Mouse (Mus musculus): ENCODE data around the gene Acsf2. TPM values are rescaled to one million over a fixed set of nuclear protein-coding genes. Genes with fewer than 3 reads are reported as not detected.
A peak's percentile ranks its signal among the peaks of the same experiment; 100 is the strongest.

The Acsf2 gene
- total RNA-seq (2012; rRNA removed) (4.9 and 7.5 TPM in 2 replicates), total RNA-seq (2014; rRNA removed) (4.1 and 4.5 TPM in 2 replicates), polyA plus RNA-seq (2012; ENCODE audit: insufficient read length, low read depth) (24.1 and 25.7 TPM in 2 replicates)

- H3K27ac ChIP-seq (ENCODE audit: insufficient read depth, low read depth) = no peak within 1 kb of the TSS
- H3K4me3 ChIP-seq (replicated peaks in 1 of 3; ENCODE audit: low read depth in 2 of 3, low read length in 2 of 3, poor library complexity in 1 of 3) = peak within 1 kb of the TSS; percentile 60 to 63 (median 60)
- peak within 1 kb of the TSS; percentile 90 for H3K4me2 ChIP-seq (ENCODE audit: insufficient read depth, low read depth, poor library complexity, severe bottlenecking)
- H3K4me1 ChIP-seq (ENCODE audit: control insufficient read depth in 1 of 2, insufficient read depth in 2 of 2) = peaks cover 9 to 36% of the 10 kb centered on the region in 2 experiments
- H3K9me3 ChIP-seq (replicated peaks; ENCODE audit: low read length) = no peaks in the 10 kb centered on the region
- H3K9ac ChIP-seq (ENCODE audit: insufficient read depth, low read depth) = peak within 1 kb of the TSS; percentile 59
- no peaks in the 10 kb centered on the region for H3K79me2 ChIP-seq (replicated peaks; ENCODE audit: control insufficient read depth, extremely low read depth, insufficient read depth, poor library complexity, severe bottlenecking)
- peak; percentile 88 for DNase-seq (ENCODE audit: extremely low read depth)
- dilution Hi-C loops (cut with MboI; ENCODE audit: extremely low pct_ligation_motif_present, extremely low pct_unique_long_range_greater_than_20kb, low sequenced_read_pairs) = no loop called here
- H3K36me3 ChIP-seq (replicated peaks in 1 of 2; ENCODE audit: control insufficient read depth in 1 of 2, insufficient read depth in 1 of 2, low read length in 1 of 2) = peaks cover 0 to 18% of the 10 kb centered on the region in 2 experiments
- H3K27me3 ChIP-seq (replicated peaks) = no peaks in the 10 kb centered on the region
- in situ Hi-C loops (cut with MboI; ENCODE audit: low pct_ligation_motif_present, low pct_unique_long_range_greater_than_20kb, low sequenced_read_pairs) = no loop called here
- TF ChIP-seq POLR2AphosphoS2 (IDR thresholded peaks at IDR 0.05; ENCODE audit: low read depth, low read length) = no peak
- peak; percentile 48; the same call in 1 of the 2 replicates for TF ChIP-seq ETS1 (conservative IDR thresholded peaks at IDR 0.05; ENCODE audit: low read depth, low read length)
- no peak for TF ChIP-seq RAD21 (IDR thresholded peaks at IDR 0.05; ENCODE audit: low read depth, low read length)
- TF ChIP-seq EP300 (IDR thresholded peaks at IDR 0.05; ENCODE audit: low read length) = 0 out of 2 replicates have a peak, but pooled peaks have one; percentile 15
- peak; percentile 95 for TF ChIP-seq MAX (IDR thresholded peaks at IDR 0.05; ENCODE audit: low read length)
- TF ChIP-seq USF2 (conservative IDR thresholded peaks at IDR 0.05; ENCODE audit: low read depth, low read length) = peak; percentile 86
- TF ChIP-seq IRF4 (IDR thresholded peaks at IDR 0.05; ENCODE audit: low read depth, low read length) = peak; percentile 39; the same call in 1 of the 2 replicates
- no peak for TF ChIP-seq JUND (conservative IDR thresholded peaks at IDR 0.05; ENCODE audit: low read depth, low read length)
- no peak for TF ChIP-seq SIN3A (IDR thresholded peaks at IDR 0.05; ENCODE audit: low read length)
- TF ChIP-seq POLR2A (IDR thresholded peaks at IDR 0.05; ENCODE audit: low read depth, low read length) = peak; percentile 72
- peak; percentile 36; the same call in 1 of the 2 replicates for TF ChIP-seq NELFE (IDR thresholded peaks at IDR 0.05; ENCODE audit: low read depth, low read length)
- TF ChIP-seq RCOR1 (conservative IDR thresholded peaks at IDR 0.05; ENCODE audit: low read depth, low read length) = peak; percentile 81
- no peak for TF ChIP-seq ZNF384 (IDR thresholded peaks at IDR 0.05; ENCODE audit: low read depth, low read length)
- no peak for TF ChIP-seq SMC3 (IDR thresholded peaks at IDR 0.05; ENCODE audit: low read depth, low read length)
- TF ChIP-seq ZC3H11A (IDR thresholded peaks at IDR 0.05; ENCODE audit: low read depth, low read length) = no peak
- peak; percentile 66 for TF ChIP-seq ELF1 (IDR thresholded peaks at IDR 0.05; ENCODE audit: low read depth, low read length)
- TF ChIP-seq GABPA (IDR thresholded peaks at IDR 0.05; ENCODE audit: insufficient replicate concordance, low read depth, low read length) = no peak
- TF ChIP-seq MXI1 (IDR thresholded peaks at IDR 0.05; ENCODE audit: low read depth, low read length) = peak; percentile 78
- no peak for TF ChIP-seq CTCF (conservative IDR thresholded peaks at IDR 0.05 in 1 of 2, IDR thresholded peaks at IDR 0.05 in 1 of 2; ENCODE audit: low read depth in 2 of 2, low read length in 2 of 2)
- TF ChIP-seq TBP (conservative IDR thresholded peaks at IDR 0.05; ENCODE audit: low read depth, low read length) = 0 out of 2 replicates have a peak, but pooled peaks have one; percentile 27
- no peak; the same call in 1 of the 2 replicates for TF ChIP-seq MEF2A (IDR thresholded peaks at IDR 0.05; ENCODE audit: borderline replicate concordance, low read depth, low read length)
- TF ChIP-seq UBTF (IDR thresholded peaks at IDR 0.05; ENCODE audit: low read depth, low read length) = 0 out of 2 replicates have a peak, but pooled peaks have one; percentile 42
- TF ChIP-seq NRF1 (IDR thresholded peaks at IDR 0.05; ENCODE audit: low read depth, low read length) = no peak
- peak; percentile 95 for TF ChIP-seq BHLHE40 (IDR thresholded peaks at IDR 0.05; ENCODE audit: low read depth, low read length)
- TF ChIP-seq HCFC1 (IDR thresholded peaks at IDR 0.05; ENCODE audit: low read depth, low read length) = peak; percentile 46; the same call in 1 of the 2 replicates
- peak; percentile 88 for TF ChIP-seq USF1 (IDR thresholded peaks at IDR 0.05; ENCODE audit: low read depth, low read length)
- TF ChIP-seq PAX5 (IDR thresholded peaks at IDR 0.05; ENCODE audit: low read length) = no peak
- no peak for TF ChIP-seq KAT2A (IDR thresholded peaks at IDR 0.05; ENCODE audit: insufficient replicate concordance, low read length)
- TF ChIP-seq MAZ (IDR thresholded peaks at IDR 0.05; ENCODE audit: low read depth, low read length) = peak; percentile 75
- peak; percentile 60; the same call in 1 of the 2 replicates for TF ChIP-seq TCF12 (IDR thresholded peaks at IDR 0.05; ENCODE audit: low read depth, low read length)
- TF ChIP-seq ZKSCAN1 (IDR thresholded peaks at IDR 0.05; ENCODE audit: borderline replicate concordance, low read depth, low read length) = no peak
- TF ChIP-seq JUN (IDR thresholded peaks at IDR 0.05; ENCODE audit: insufficient read depth, low read depth, low read length) = no peak
- no peak; the same call in none of the 2 replicates for TF ChIP-seq ZMIZ1 (IDR thresholded peaks at IDR 0.05; ENCODE audit: low read depth, low read length)
- peak; percentile 73; the same call in 1 of the 2 replicates for TF ChIP-seq E2F4 (IDR thresholded peaks at IDR 0.05; ENCODE audit: insufficient replicate concordance, low read depth, low read length)
- no peak for TF ChIP-seq MAFK (IDR thresholded peaks at IDR 0.05; ENCODE audit: insufficient replicate concordance, low read length)
- TF ChIP-seq MYC (IDR thresholded peaks at IDR 0.05; ENCODE audit: low read depth, low read length) = peak; percentile 87; the same call in 1 of the 2 replicates
- TF ChIP-seq CHD1 (IDR thresholded peaks at IDR 0.05; ENCODE audit: low read depth, low read length) = no peak
Measured at GRCm38 (mm10) chr11:94601321-94602281, at the start of gene Acsf2. Gene Acsf2, minus strand, starts transcription at chr11:94601871.
